Mouse (Mus musculus) neural tube, embryonic 10.5 days (tissue): Measurements from ENCODE around the gene Ndel1.

ENCODE experiments used
- DNase-seq: peaks from one replicate; pipeline ENCODE4 v3.0.0-alpha.2; 2017; ENCODE audit warnings: low spot score; ENCODE audit errors: extremely low spot score

The Ndel1 gene

GRCm38 (mm10) chr11:68871748-68872147 lies at the start of gene Ndel1:
Gene Ndel1 (minus strand): TSS chr11:68871858.
- no peak for DNase-seq

- DNase-seq, result no peak
Measured at GRCm38 (mm10) chr11:68914566-68914965, 42.9 kb upstream of the Ndel1 start.

- no peak for DNase-seq
Measured at GRCm38 (mm10) chr11:68911531-68912177, 40.0 kb upstream of the Ndel1 start.

- no peak for DNase-seq
Measured at GRCm38 (mm10) chr11:68908846-68909503, 37.3 kb upstream of the Ndel1 start.

GRCm38 (mm10) chr11:68907251-68907650 lies 35.6 kb upstream of the Ndel1 start:
- DNase-seq, result no peak

- DNase-seq, result no peak
Measured at GRCm38 (mm10) chr11:68906461-68906790, 34.8 kb upstream of the Ndel1 start.

GRCm38 (mm10) chr11:68905665-68906460 lies 34.2 kb upstream of the Ndel1 start:
- no peak for DNase-seq

- DNase-seq, result no peak
Measured at GRCm38 (mm10) chr11:68905138-68905531, 33.5 kb upstream of the Ndel1 start.

- peak; percentile 72 for DNase-seq
Measured at GRCm38 (mm10) chr11:68904375-68905137, 32.9 kb upstream of the Ndel1 start.

GRCm38 (mm10) chr11:68903775-68904174 lies 32.1 kb upstream of the Ndel1 start:
- no peak for DNase-seq

GRCm38 (mm10) chr11:68902823-68903222 lies 31.2 kb upstream of the Ndel1 start:
- no peak for DNase-seq

GRCm38 (mm10) chr11:68902367-68902766 lies 30.7 kb upstream of the Ndel1 start:
- DNase-seq, result no peak

- DNase-seq, result no peak
Measured at GRCm38 (mm10) chr11:68902047-68902364, 30.3 kb upstream of the Ndel1 start.

GRCm38 (mm10) chr11:68901351-68902046 lies 29.8 kb upstream of the Ndel1 start, which contains the start of gene Rpl26:
Gene Rpl26 (plus strand): TSS chr11:68901583.
- peak; percentile 100 for DNase-seq

- no peak for DNase-seq
Measured at GRCm38 (mm10) chr11:68900519-68901350, 29.1 kb upstream of the Ndel1 start.

- DNase-seq, result no peak
Measured at GRCm38 (mm10) chr11:68899815-68900214, 28.2 kb upstream of the Ndel1 start.

GRCm38 (mm10) chr11:68898790-68899189 lies 27.1 kb upstream of the Ndel1 start:
- DNase-seq, result no peak

- no peak for DNase-seq
Measured at GRCm38 (mm10) chr11:68897838-68898237, 26.2 kb upstream of the Ndel1 start.

- no peak for DNase-seq
Measured at GRCm38 (mm10) chr11:68897120-68897519, 25.5 kb upstream of the Ndel1 start.

- no peak for DNase-seq
Measured at GRCm38 (mm10) chr11:68896247-68896646, 24.6 kb upstream of the Ndel1 start.
